Mouse (Mus musculus): Measurements from ENCODE around the gene Capzb. TPM values are rescaled to one million over a fixed set of nuclear protein-coding genes. Genes with fewer than 3 reads are reported as not detected.

Gene Capzb
- polyA plus RNA-seq, 1 experiment from 2014 or later: 278 TPM

DNA sequence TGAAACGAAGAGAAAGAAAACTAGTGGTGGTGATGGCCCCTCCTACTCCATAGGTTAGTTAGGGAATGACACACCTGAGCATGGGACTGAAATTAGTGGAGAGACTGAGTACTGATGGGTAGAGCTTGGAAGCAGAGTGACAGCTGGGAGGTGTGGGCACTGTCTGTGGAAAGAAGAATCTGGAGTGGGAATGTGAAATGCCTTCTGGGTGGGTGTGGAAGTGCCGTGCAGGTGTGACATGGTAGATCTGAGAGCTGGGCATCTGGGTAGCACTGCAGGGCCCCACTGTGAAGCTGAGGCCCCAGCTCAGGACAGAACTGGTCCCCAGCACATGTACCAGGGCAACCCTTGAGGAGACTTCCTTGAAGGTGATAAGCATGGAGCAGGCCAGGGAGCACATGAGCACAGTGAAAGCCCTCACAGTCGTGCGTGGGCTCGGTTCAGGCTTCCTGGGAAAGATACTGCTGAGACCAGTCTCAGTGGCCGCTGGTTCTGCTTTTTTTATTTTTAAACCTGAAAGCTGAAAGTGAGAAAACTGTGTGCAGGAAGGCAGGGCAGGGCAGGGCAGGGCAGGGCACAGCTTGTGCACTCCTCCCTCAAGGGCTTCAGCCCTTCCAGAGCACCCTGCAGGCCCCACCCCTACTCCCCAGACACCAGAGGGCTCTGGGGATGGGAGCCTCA lies 66.1 kb downstream of the Capzb start:
- 85% methylated on average over 6 of the region's 6 CpGs for WGBS
- Histone ChIP-seq H3K4me2 (ENCODE audit: low read length) (no peak overlapping the region), H3K4me1 (ENCODE audit: control insufficient read depth, insufficient read depth, low read length) (no peaks in the 10 kb centered on the region), H3K4me3 (ENCODE audit: low read depth, low read length) (no peak overlapping the region), H3K9me3 (replicated peaks; ENCODE audit: control insufficient read depth, low read length) (no peaks in the 10 kb centered on the region), H3K27ac (ENCODE audit: low read depth, low read length) (no peak overlapping the region), H3K36me3 (ENCODE audit: control insufficient read depth, insufficient read depth, low read length) (peaks cover 57% of the 10 kb centered on the region), H3K9ac (ENCODE audit: low read length) (no peak overlapping the region), H3K27me3 (replicated peaks; ENCODE audit: control insufficient read depth, insufficient read depth, low read length) (no peaks in the 10 kb centered on the region)
- ATAC-seq: no peak
- DNase-seq (ENCODE audit: low spot score): no peak

DNA sequence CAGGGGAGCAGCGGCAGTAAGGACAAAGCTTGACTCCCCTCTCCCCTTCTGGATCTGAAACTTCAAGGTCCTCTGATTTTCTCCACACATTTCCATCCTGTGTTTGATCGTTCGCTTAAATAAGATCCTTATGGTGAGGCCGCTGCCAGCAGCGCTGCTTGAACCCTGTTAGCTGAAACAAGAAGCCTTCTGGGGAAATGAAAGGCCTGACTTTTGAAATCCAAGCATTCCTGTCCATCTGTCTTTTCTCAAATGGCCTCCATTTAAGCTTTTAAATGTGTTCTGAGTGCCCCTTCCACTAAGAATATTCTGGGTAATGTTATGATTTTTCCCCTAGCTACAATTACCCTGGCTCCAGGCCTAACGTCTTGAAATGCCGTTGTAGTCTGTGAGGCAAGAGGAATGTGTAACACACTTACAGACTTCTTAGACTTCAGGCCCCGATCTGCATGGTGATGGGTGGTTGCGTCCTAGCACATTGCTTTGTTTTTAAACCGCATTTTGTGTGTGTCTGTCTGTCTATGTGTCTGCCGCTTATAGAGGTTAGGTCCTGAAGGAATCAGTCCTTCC lies 66.7 kb downstream of the Capzb start:
- DNase-seq (ENCODE audit: low spot score) (no peak), ATAC-seq (no peak)
- Histone ChIP-seq H3K27me3 (replicated peaks; ENCODE audit: control insufficient read depth, insufficient read depth, low read length) (no peaks in the 10 kb centered on the region), H3K4me2 (ENCODE audit: low read length) (no peak overlapping the region), H3K9ac (ENCODE audit: low read length) (no peak overlapping the region), H3K36me3 (ENCODE audit: control insufficient read depth, insufficient read depth, low read length) (peaks cover 63% of the 10 kb centered on the region), H3K4me1 (ENCODE audit: control insufficient read depth, insufficient read depth, low read length) (no peaks in the 10 kb centered on the region), H3K4me3 (ENCODE audit: low read depth, low read length) (no peak overlapping the region), H3K9me3 (replicated peaks; ENCODE audit: control insufficient read depth, low read length) (no peaks in the 10 kb centered on the region), H3K27ac (ENCODE audit: low read depth, low read length) (no peak overlapping the region)
- 91% methylated on average over 11 of the region's 11 CpGs for WGBS

DNA sequence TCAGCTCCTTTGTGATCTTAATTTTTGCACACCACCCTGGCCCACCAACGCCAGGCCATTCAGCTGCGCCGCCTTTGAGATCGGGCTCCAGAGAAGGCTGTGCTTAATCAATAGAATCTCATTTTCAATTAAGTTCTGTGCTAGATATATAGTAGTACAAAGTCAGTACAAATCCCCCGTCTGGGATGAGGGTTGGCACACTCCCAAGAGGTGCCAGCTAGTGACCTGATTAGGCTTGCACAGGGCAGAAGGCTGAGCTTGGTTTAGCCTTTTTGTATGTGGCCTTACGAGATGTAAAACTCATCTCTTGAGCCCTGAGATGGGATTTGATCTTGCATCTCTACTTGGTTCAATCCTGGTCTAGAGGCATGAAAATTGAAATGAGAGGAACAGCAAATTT lies 70.3 kb downstream of the Capzb start:
- peaks cover 62% of the 10 kb centered on the region for H3K36me3 ChIP-seq (ENCODE audit: control insufficient read depth, insufficient read depth, low read length)

DNA sequence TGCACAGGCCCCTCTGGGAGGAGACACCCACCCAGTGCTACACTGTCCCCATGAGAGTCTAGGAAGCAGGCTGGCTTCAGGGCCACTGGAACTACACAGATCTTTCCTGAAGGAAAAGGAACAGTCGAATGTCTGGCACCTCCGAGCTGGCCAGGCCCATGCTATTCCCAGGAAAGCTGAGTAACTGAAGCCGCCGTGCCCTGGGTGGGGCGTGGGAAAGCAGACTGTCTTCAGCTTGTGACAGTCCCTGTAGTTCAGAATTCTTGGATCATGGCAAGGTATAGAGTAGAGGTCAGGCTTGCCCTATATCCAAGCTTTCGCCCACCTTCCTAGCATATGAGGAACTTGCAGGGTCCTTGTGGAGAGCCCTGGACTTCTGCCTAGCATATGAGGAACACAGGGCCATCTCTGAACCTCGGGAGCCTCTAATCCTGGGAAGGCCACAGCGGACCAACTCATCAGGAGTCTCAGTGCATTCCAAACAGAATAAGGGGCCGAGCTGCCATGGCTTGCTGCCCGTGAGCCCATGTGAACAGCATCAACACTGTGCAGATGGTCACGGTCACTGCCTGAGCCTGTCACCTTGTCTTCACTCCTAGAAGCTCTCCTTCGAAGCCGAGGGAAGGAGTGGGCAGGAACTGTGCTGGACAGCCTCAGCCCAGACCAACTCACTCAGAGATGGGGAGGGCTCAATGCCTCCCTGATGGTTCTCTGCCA lies 73.2 kb downstream of the Capzb start:
- no peak overlapping the region for H3K4me2 ChIP-seq (ENCODE audit: low read length)
- H3K36me3 ChIP-seq (ENCODE audit: control insufficient read depth, insufficient read depth, low read length): peaks cover 43% of the 10 kb centered on the region
- DNase-seq (ENCODE audit: low spot score) (no peak), ATAC-seq (no peak)
- no peak overlapping the region for H3K4me3 ChIP-seq (ENCODE audit: low read depth, low read length)
- H3K4me1 ChIP-seq (ENCODE audit: control insufficient read depth, insufficient read depth, low read length): no peaks in the 10 kb centered on the region
- no peak overlapping the region for H3K27ac ChIP-seq (ENCODE audit: low read depth, low read length)
- H3K9ac ChIP-seq (ENCODE audit: low read length): no peak overlapping the region
- no peaks in the 10 kb centered on the region for H3K9me3 ChIP-seq (replicated peaks; ENCODE audit: control insufficient read depth, low read length)
- WGBS: 90% methylated on average over 13 of the region's 13 CpGs
- H3K27me3 ChIP-seq (replicated peaks; ENCODE audit: control insufficient read depth, insufficient read depth, low read length): no peaks in the 10 kb centered on the region

More for the DNA sequence above, 70.3 kb downstream of the Capzb start:
- no peak overlapping the region for H3K9ac ChIP-seq (ENCODE audit: low read length)
- WGBS: 74% methylated on average over 6 of the region's 6 CpGs
- no peak for DNase-seq (ENCODE audit: low spot score)
- H3K4me1 ChIP-seq (ENCODE audit: control insufficient read depth, insufficient read depth, low read length): no peaks in the 10 kb centered on the region
- H3K27ac ChIP-seq (ENCODE audit: low read depth, low read length): no peak overlapping the region
- no peak overlapping the region for H3K4me3 ChIP-seq (ENCODE audit: low read depth, low read length)
- no peak for ATAC-seq
- no peak overlapping the region for H3K4me2 ChIP-seq (ENCODE audit: low read length)
- no peaks in the 10 kb centered on the region for H3K9me3 ChIP-seq (replicated peaks; ENCODE audit: control insufficient read depth, low read length)
- H3K27me3 ChIP-seq (replicated peaks; ENCODE audit: control insufficient read depth, insufficient read depth, low read length): no peaks in the 10 kb centered on the region

DNA sequence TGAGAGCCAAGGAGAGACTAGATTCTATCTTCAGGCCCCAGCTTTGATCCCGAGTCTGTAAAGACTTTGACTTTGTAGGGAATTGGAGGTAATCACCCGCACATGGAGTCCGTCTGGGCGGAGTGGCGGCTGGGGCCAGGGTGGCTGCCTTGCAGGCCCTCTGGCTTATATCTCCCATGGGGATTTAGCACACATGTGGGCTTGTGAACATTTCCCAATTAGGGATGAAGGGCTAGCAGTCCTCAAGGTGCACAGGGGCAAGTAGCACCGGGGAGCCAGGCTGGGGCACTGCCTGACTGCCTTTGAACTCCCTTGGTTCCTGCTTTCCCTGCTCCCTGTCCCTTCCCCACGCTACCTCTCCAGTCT lies 73.8 kb downstream of the Capzb start:
- peaks cover 42% of the 10 kb centered on the region for H3K36me3 ChIP-seq (ENCODE audit: control insufficient read depth, insufficient read depth, low read length)
- H3K4me2 ChIP-seq (ENCODE audit: low read length): no peak overlapping the region
- H3K9ac ChIP-seq (ENCODE audit: low read length): no peak overlapping the region
- no peaks in the 10 kb centered on the region for H3K9me3 ChIP-seq (replicated peaks; ENCODE audit: control insufficient read depth, low read length)
- H3K4me3 ChIP-seq (ENCODE audit: low read depth, low read length): no peak overlapping the region
- DNase-seq (ENCODE audit: low spot score) (no peak), ATAC-seq (no peak)
- H3K27ac ChIP-seq (ENCODE audit: low read depth, low read length): no peak overlapping the region
- H3K4me1 ChIP-seq (ENCODE audit: control insufficient read depth, insufficient read depth, low read length): no peaks in the 10 kb centered on the region
- WGBS: 89% methylated on average over 7 of the region's 7 CpGs
- no peaks in the 10 kb centered on the region for H3K27me3 ChIP-seq (replicated peaks; ENCODE audit: control insufficient read depth, insufficient read depth, low read length)

DNA sequence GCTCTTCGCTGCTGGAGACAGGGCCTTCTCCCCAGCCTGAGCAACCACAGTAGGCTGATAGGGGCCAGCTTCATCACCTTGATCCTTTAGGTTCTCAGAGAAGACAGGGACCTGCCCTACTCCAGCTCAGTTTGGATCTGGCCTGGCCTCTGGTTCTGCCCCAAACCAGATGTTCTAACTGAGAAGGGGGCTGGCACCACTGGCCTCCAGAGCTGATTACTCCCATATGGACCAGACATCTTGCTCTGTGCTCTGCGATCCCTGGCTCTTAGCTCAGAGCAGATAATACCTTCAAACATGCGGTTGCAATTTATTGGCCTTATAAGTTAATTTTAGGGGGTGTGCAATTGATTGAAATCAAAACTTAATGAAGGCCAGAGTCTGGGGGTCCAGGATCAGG lies 74.6 kb downstream of the Capzb start:
- no peak overlapping the region for H3K4me3 ChIP-seq (ENCODE audit: low read depth, low read length)
- 90% methylated on average over 3 of the region's 3 CpGs for WGBS
- no peak overlapping the region for H3K27ac ChIP-seq (ENCODE audit: low read depth, low read length)
- H3K4me2 ChIP-seq (ENCODE audit: low read length): no peak overlapping the region
- H3K9ac ChIP-seq (ENCODE audit: low read length): no peak overlapping the region
- ATAC-seq: no peak
- no peaks in the 10 kb centered on the region for H3K27me3 ChIP-seq (replicated peaks; ENCODE audit: control insufficient read depth, insufficient read depth, low read length)
- H3K4me1 ChIP-seq (ENCODE audit: control insufficient read depth, insufficient read depth, low read length): no peaks in the 10 kb centered on the region
- DNase-seq (ENCODE audit: low spot score): no peak
- no peaks in the 10 kb centered on the region for H3K9me3 ChIP-seq (replicated peaks; ENCODE audit: control insufficient read depth, low read length)
- H3K36me3 ChIP-seq (ENCODE audit: control insufficient read depth, insufficient read depth, low read length): peaks cover 36% of the 10 kb centered on the region

DNA sequence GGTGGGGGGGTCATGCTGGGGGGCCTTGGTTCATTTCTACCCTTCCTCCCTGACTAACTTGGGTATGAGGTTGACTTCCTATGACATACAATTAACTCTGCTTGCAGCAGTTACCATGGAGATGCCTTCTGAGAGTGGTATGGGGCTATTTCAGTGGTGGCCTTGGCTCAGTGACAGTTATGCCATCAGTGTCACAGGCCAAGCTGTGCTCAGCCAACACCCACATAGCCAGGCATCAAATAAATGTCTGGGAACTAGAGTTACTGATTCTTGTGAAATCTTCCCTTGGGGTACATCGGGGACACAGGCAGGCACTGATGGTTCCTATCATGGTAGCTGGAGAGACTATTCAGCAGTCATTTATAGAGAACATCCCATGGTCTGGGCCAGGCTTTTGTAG lies 75.5 kb downstream of the Capzb start:
- H3K4me1 ChIP-seq (ENCODE audit: control insufficient read depth, insufficient read depth, low read length): no peaks in the 10 kb centered on the region
- H3K9ac ChIP-seq (ENCODE audit: low read length): no peak overlapping the region
- no peak overlapping the region for H3K4me3 ChIP-seq (ENCODE audit: low read depth, low read length)
- no peak overlapping the region for H3K4me2 ChIP-seq (ENCODE audit: low read length)
- no peak overlapping the region for H3K27ac ChIP-seq (ENCODE audit: low read depth, low read length)
- no peaks in the 10 kb centered on the region for H3K9me3 ChIP-seq (replicated peaks; ENCODE audit: control insufficient read depth, low read length)
- peaks cover 27% of the 10 kb centered on the region for H3K36me3 ChIP-seq (ENCODE audit: control insufficient read depth, insufficient read depth, low read length)
- no peaks in the 10 kb centered on the region for H3K27me3 ChIP-seq (replicated peaks; ENCODE audit: control insufficient read depth, insufficient read depth, low read length)
- no peak for DNase-seq (ENCODE audit: low spot score)
- WGBS: 93% methylated on average over 1 of the region's 1 CpGs
- ATAC-seq: no peak

DNA sequence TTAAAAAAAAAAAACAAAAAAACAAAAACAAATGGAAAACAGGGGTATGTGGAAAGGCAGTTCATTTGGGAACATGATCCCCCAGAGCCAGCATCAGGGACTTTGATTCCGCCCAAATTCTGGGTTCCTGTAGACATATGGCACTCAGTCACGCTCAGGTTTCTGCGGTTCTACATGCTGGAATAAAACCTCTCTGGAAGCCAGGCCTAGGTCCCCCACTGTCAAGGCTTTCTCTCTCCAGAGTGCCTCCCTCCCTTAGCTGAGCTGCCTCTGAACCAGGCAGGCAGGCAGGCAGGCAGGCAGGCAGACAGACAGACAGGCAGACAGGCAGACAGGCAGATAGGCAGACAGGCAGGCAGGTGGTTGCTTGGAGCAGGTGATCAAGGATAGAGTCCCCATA lies 77.5 kb downstream of the Capzb start:
- Histone ChIP-seq H3K4me1 (ENCODE audit: control insufficient read depth, insufficient read depth, low read length) (no peaks in the 10 kb centered on the region), H3K4me2 (ENCODE audit: low read length) (no peak overlapping the region), H3K9ac (ENCODE audit: low read length) (no peak overlapping the region), H3K27ac (ENCODE audit: low read depth, low read length) (no peak overlapping the region), H3K27me3 (replicated peaks; ENCODE audit: control insufficient read depth, insufficient read depth, low read length) (no peaks in the 10 kb centered on the region), H3K36me3 (ENCODE audit: control insufficient read depth, insufficient read depth, low read length) (peaks cover 17% of the 10 kb centered on the region), H3K4me3 (ENCODE audit: low read depth, low read length) (no peak overlapping the region), H3K9me3 (replicated peaks; ENCODE audit: control insufficient read depth, low read length) (no peaks in the 10 kb centered on the region)
- DNase-seq (ENCODE audit: low spot score): no peak
- 93% methylated on average over 3 of the region's 3 CpGs for WGBS
- no peak for ATAC-seq

DNA sequence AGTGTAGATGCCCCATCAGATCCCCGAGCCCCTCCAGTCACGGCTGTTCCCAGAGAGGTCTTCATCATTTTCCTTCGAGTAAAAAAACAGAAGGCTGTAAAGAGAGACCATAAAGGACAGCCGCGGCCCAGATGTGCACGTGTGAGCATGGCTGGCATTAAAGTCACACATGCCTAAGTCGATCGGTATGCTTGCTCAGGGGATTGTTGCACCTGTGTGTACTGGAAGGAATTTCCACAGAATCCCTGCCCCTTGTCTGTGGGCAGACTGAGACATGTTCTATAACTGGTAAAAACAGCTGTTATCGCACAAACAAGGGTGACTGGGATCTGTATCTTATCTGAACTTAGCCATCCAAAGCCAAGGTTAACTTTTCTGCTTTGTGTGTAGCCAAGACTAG lies 78.9 kb downstream of the Capzb start:
- WGBS: 96% methylated on average over 9 of the region's 9 CpGs
- peaks cover 15% of the 10 kb centered on the region for H3K36me3 ChIP-seq (ENCODE audit: control insufficient read depth, insufficient read depth, low read length)
- H3K4me3 ChIP-seq (ENCODE audit: low read depth, low read length): no peak overlapping the region
- no peak overlapping the region for H3K9ac ChIP-seq (ENCODE audit: low read length)
- no peaks in the 10 kb centered on the region for H3K9me3 ChIP-seq (replicated peaks; ENCODE audit: control insufficient read depth, low read length)
- H3K27me3 ChIP-seq (replicated peaks; ENCODE audit: control insufficient read depth, insufficient read depth, low read length): no peaks in the 10 kb centered on the region
- no peak overlapping the region for H3K4me2 ChIP-seq (ENCODE audit: low read length)
- H3K27ac ChIP-seq (ENCODE audit: low read depth, low read length): no peak overlapping the region
- DNase-seq (ENCODE audit: low spot score): no peak
- no peak for ATAC-seq
- no peaks in the 10 kb centered on the region for H3K4me1 ChIP-seq (ENCODE audit: control insufficient read depth, insufficient read depth, low read length)

Data from forebrain, embryonic 14.5 days (tissue).